Mouse (Mus musculus): ENCODE data around the gene Fundc1. TPM values are rescaled to one million over a fixed set of nuclear protein-coding genes. Genes with fewer than 3 reads are reported as not detected.

The Fundc1 gene
- polyA plus RNA-seq, 1 experiment from 2014 or later = 68.8 TPM

GRCm38 (mm10) chrX:17547143-17547806 is 24.9 kb downstream of the Fundc1 start:
- H3K27me3 ChIP-seq = no peaks in the 10 kb centered on the region
- no peak overlapping the region for H3K4me3 ChIP-seq
- no peaks in the 10 kb centered on the region for H3K36me3 ChIP-seq
- no peak overlapping the region for H3K9ac ChIP-seq
- H3K4me2 ChIP-seq (replicated peaks) = no peak overlapping the region
- H3K27ac ChIP-seq = no peak overlapping the region
- 0 out of 2 replicates have a peak, but pooled peaks have one; percentile 22 for ATAC-seq (ENCODE audit: insufficient number of reproducible peaks, insufficient read depth, low FRiP score, low TSS enrichment)
- 35% methylated on average over 6 of the region's 6 CpGs for WGBS
- H3K9me3 ChIP-seq = no peaks in the 10 kb centered on the region
- H3K4me1 ChIP-seq = no peaks in the 10 kb centered on the region

GRCm38 (mm10) chrX:17544860-17545492 is 27.1 kb downstream of the Fundc1 start:
- Histone ChIP-seq H3K9me3 (no peaks in the 10 kb centered on the region), H3K27me3 (no peaks in the 10 kb centered on the region), H3K9ac (no peak overlapping the region), H3K27ac (no peak overlapping the region), H3K4me1 (no peaks in the 10 kb centered on the region), H3K36me3 (no peaks in the 10 kb centered on the region), H3K4me2 (replicated peaks) (no peak overlapping the region), H3K4me3 (no peak overlapping the region)
- no peak for ATAC-seq (ENCODE audit: insufficient number of reproducible peaks, insufficient read depth, low FRiP score, low TSS enrichment)
- WGBS = 36% methylated on average over 2 of the region's 2 CpGs

DNA sequence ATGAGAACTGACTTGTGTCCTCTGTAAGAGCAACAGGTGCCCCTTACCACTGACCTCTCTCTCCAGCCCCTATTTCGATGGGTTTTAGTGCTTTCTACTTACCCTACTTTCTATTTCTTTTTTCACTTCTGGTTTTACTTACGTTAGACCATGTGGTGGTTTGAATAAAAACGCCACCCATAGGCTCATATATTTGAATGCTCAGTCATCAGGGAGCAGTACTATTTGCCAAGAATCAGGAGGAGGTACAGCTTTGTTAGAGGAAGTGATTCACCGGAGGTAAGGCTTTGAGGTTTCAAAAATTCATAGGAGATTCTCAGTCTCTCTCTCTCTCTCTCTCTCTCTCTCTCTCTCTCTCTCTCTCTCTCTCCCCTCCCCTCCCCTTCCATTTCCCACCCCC is 34.4 kb downstream of the Fundc1 start:
- no peak overlapping the region for H3K4me2 ChIP-seq (replicated peaks)
- H3K27me3 ChIP-seq = no peaks in the 10 kb centered on the region
- H3K4me1 ChIP-seq = no peaks in the 10 kb centered on the region
- no peaks in the 10 kb centered on the region for H3K36me3 ChIP-seq
- WGBS = 78% methylated on average over 4 of the region's 4 CpGs
- ATAC-seq (ENCODE audit: insufficient number of reproducible peaks, insufficient read depth, low FRiP score, low TSS enrichment) = no peak
- H3K27ac ChIP-seq = no peak overlapping the region
- no peak overlapping the region for H3K4me3 ChIP-seq
- no peaks in the 10 kb centered on the region for H3K9me3 ChIP-seq
- H3K9ac ChIP-seq = no peak overlapping the region

DNA sequence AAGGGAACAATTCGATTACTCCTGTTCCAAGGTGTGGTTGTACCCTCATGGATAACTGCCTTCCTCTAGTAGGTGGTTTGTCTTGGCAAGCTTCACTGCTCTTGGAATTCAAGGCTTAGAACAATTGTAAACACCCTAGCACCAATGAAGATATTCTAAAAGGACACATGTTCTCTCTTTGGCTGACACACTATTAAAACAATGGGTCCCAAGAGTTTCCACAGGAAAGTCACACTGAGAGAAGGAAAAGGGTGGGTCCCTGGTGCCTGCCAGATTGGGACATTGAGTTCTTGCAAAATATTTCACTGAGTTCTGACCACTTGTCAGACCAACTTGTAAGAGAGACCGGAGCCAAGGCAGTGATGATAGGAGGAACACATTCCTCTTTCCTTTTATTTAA is 45.1 kb downstream of the Fundc1 start:
- no peaks in the 10 kb centered on the region for H3K36me3 ChIP-seq
- no peak overlapping the region for H3K4me3 ChIP-seq
- WGBS = 73% methylated on average over 2 of the region's 2 CpGs
- H3K4me1 ChIP-seq = no peaks in the 10 kb centered on the region
- H3K27ac ChIP-seq = no peak overlapping the region
- no peaks in the 10 kb centered on the region for H3K9me3 ChIP-seq
- H3K27me3 ChIP-seq = no peaks in the 10 kb centered on the region
- H3K4me2 ChIP-seq (replicated peaks) = no peak overlapping the region
- H3K9ac ChIP-seq = no peak overlapping the region
- no peak for ATAC-seq (ENCODE audit: insufficient number of reproducible peaks, insufficient read depth, low FRiP score, low TSS enrichment)

GRCm38 (mm10) chrX:17521221-17521716 is 50.9 kb downstream of the Fundc1 start:
- WGBS = 14% methylated on average over 3 of the region's 3 CpGs
- Histone ChIP-seq H3K4me3 (no peak overlapping the region), H3K9ac (no peak overlapping the region), H3K4me2 (replicated peaks) (no peak overlapping the region), H3K9me3 (no peaks in the 10 kb centered on the region), H3K27ac (no peak overlapping the region), H3K4me1 (no peaks in the 10 kb centered on the region), H3K27me3 (no peaks in the 10 kb centered on the region), H3K36me3 (no peaks in the 10 kb centered on the region)
- ATAC-seq (ENCODE audit: insufficient number of reproducible peaks, insufficient read depth, low FRiP score, low TSS enrichment) = no peak

DNA sequence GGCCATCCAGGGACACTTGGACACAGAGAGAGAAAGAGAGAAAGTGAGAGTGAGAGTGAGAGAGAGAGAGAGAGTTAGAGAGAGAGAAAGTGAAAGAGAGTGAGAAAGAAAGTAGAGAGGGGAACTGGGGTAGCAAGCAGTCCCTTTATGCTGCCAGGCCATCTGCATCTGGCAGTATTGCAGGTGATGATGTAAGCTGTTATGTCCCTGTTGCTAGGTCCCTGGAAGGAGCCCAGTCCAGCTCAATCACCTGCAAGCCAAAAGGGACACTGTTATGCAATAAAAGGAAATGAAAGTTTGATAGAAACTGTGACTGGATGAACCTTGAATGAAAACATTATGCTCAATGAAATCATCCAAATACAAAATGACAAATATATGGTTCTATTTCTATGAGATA is 52.0 kb downstream of the Fundc1 start:
- Histone ChIP-seq H3K4me1 (no peaks in the 10 kb centered on the region), H3K27ac (no peak overlapping the region), H3K4me2 (replicated peaks) (no peak overlapping the region), H3K36me3 (no peaks in the 10 kb centered on the region), H3K4me3 (no peak overlapping the region), H3K9me3 (no peaks in the 10 kb centered on the region), H3K9ac (no peak overlapping the region), H3K27me3 (no peaks in the 10 kb centered on the region)
- no peak for ATAC-seq (ENCODE audit: insufficient number of reproducible peaks, insufficient read depth, low FRiP score, low TSS enrichment)

DNA sequence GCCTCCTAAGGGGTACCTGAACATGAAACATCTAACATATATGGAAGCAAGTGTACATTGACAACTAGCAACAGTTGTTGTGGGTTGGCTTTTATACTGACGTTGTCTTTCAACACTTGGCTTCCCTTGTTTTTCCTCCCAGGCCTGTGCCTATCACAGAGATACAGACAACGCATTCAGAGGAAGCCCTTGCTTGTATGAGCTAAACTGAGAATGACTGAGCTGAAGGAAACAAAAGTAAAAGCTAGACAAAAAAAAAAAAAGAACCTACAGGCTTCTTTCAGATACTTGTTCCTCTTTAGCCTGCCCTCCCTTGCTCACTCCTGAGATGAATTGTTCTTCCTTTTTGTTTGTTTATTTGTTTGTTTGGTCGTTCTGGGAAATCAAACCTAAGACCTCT is 58.1 kb downstream of the Fundc1 start:
- no peak overlapping the region for H3K4me3 ChIP-seq
- no peaks in the 10 kb centered on the region for H3K36me3 ChIP-seq
- no peaks in the 10 kb centered on the region for H3K9me3 ChIP-seq
- no peaks in the 10 kb centered on the region for H3K27me3 ChIP-seq
- no peak for ATAC-seq (ENCODE audit: insufficient number of reproducible peaks, insufficient read depth, low FRiP score, low TSS enrichment)
- H3K4me1 ChIP-seq = no peaks in the 10 kb centered on the region
- WGBS = 61% methylated on average over 3 of the region's 3 CpGs
- no peak overlapping the region for H3K27ac ChIP-seq
- H3K4me2 ChIP-seq (replicated peaks) = no peak overlapping the region
- no peak overlapping the region for H3K9ac ChIP-seq

DNA sequence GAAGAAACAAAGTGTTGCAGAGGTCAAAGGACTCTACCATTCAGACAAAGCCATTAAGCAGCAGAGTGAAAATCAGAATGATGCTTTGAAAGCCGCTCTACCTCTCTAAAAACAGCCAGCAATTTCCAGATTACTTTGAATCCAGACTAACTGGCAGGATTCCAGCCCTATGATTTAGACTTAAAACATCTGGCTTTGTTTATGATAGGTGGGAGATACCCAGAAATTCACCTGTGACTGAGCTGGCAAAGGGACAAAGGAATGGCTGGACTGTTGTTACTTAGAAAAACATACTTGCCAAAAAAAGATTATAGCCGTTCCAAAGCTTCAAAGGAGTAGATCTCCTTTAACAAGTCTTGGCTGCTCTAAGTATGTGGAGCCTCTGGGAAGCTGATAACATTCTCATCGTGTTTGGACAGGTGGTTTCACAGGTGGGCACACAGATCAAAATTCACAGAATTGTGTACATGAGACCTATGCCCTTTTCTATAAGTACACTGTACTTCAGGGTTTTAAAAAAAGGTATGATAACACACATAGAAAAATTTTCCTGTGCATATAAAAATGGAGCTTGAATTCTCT is 60.0 kb downstream of the Fundc1 start:
- ATAC-seq (ENCODE audit: insufficient number of reproducible peaks, insufficient read depth, low FRiP score, low TSS enrichment) = no peak
- Histone ChIP-seq H3K36me3 (no peaks in the 10 kb centered on the region), H3K4me3 (no peak overlapping the region), H3K9me3 (no peaks in the 10 kb centered on the region), H3K27me3 (no peaks in the 10 kb centered on the region), H3K4me2 (replicated peaks) (no peak overlapping the region), H3K4me1 (no peaks in the 10 kb centered on the region), H3K9ac (no peak overlapping the region), H3K27ac (no peak overlapping the region)
- WGBS = 45% methylated on average over 3 of the region's 3 CpGs
